Mouse (Mus musculus): Measurements from ENCODE around the gene Hectd4.
"Not testable (repeated sequence)": the region's sequence is repeated elsewhere in the genome, so short reads cannot be mapped to it uniquely, and the experiment has no call there.

Gene Hectd4

DNA sequence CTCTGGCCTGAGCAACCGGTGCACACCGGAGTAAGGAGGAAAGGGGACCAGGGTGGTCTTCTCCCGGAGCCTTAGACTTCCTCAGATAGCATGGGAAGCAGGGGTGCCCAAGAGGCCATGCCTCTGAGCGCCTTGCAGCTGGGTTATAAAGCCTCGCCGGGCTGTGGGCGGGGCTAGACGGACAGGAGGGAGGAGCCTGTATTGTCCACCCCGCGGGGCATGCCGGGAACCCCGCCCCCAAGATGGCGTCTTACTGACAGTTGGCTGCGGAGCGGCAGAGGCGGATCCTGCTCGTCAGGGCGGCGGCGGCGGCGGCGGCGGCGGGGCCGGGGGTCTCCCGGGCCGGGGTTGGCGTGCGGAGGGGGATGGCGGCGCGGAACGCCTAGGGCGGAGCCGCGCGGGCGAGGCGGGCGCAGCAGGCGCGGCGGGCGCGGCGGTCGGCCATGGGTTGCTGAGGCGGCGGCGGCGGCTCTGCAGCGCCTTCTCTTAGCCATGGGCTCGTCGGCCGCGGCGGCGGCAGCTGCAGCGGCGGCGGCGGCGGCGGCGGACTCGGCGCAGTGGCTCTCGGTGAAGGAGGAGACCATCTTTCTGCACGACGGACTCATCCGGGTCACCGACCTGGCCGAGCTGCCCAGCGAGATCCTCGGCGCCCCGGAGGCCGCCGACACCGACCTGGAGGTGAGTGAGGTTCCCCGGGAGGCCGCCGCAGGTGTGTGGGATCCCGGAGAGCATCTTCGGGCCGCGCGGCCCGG is at the start of gene Hectd4:
TSS of gene Hectd4 (plus strand) at position 240 of the 752 bp plus-strand sequence.
- peak; percentile 97 for DNase-seq (ENCODE audit: low spot score)

DNA sequence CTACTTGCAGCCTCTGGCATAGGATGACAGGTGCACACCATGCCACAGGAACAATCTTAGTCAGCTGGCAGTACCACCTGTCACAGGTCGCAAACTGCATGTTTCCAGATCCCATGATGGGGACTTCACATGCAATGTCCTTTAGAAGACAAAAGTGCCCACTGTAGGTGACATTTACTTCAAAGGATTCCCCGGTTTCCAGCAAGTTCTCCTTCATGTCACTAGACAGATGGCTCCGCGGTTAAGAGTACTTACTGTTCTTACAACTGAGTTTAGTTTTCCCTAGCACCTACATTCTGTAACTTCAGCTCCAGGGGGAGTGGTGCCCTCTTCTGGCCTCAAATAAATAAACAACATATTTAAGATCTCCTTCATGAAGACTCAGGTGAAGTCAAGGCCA is 47.2 kb upstream of the Hectd4 start:
- DNase-seq (ENCODE audit: low spot score) = no peak

DNA sequence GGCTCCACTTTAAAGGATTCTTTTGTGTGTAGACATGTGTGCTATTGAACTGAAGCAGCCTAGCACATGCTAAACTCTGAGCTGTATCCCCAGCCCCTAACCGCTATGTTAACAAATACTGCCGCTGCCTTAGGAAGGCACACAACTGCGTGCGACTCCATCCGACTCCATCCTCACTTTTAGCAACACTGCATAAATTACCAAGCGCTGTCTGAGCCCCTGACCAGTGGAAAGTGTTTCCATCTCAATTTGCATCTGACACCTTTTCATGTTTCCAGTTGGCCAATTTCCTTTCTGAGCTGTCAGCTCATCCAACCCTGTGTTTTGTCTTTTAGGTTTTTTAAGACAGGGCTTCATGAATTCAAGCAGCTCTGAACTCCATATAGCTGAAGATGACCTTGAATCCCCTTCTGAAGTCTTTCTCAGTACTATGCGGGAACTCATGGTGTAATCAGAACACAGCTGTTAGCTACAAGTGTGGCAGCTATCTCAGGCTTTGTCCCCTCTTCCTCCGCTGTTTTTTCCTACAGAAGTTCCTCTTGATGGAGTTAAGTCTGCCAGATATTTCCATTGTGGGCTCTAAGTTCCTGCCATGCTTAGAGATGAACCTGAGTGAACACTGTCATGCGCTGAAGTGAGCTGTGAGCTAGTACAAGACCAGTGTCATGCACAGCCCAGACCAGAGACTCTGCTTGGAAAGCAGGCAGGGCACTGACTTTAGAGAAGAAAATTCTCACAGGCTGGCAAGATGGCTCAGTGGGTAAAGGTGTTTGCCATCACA is 40.8 kb upstream of the Hectd4 start:
- no peak for DNase-seq (ENCODE audit: low spot score)

DNA sequence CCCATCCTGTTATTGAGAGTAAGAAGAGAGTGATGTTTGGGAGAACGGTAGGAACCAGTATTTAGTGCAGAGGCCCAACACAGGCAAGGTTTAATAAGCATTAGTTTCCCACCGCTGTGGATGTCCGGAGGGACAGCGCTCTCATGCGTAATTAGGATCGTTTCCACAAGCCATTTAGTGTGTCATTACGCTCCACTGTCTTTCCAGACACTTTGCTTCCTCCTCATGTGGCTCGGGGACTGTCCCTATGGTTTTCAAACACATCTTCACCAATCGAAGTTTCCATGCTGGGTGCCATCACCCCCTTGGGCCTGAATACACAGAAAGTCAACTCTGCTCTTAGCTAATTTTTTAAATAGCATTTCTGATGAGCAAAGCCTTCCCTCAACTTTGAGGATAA is 36.8 kb upstream of the Hectd4 start:
- DNase-seq (ENCODE audit: low spot score) = no peak

DNA sequence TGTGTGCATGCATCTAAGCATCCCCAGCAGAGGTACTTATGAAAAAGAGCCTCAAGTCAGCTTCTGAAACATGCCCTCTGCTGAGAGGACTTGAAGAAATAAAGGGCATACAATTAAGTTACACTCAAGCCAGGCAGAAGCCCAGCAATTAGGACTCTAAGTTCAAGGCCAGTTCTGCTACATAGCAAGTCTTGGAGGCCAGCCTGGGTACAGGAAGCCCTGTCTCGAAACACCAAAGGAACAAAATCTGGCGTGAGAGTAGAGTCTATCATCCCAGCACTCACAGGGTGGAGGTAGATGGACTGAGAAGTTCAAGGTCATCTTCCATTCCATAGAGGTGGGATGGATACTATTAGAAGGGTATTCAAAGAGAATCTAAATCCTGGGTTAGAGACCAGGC is 35.6 kb upstream of the Hectd4 start:
- no peak for DNase-seq (ENCODE audit: low spot score)

DNA sequence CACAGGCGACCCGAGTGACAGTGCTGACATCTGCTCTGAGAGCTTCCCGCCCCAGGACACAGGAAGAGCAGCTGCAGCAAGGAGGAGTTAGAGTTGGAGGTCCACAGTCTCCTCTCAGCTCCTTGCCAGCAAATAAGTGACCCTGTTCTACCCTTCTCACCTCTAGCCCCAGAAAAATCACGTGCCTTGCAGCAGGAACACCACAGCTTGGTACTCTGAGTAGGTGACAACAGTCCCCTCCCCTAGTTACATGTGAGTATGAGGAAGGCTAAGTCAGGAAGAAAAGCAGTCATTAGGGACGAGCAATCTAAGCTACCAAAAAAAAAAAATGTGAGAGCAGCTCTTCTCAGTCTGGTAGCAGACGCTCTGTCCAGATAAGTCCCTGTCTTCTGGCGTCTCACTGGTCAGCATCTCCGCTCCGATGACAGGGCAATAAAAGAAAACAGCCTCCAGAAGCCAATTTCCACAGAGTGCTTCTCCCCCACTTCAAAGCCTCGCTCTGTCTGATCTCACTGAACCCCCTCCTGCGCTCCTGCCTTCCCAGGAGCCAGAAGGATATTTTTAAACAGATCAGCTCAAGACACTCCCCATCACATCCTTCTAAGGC is 35.0 kb upstream of the Hectd4 start:
- DNase-seq (ENCODE audit: low spot score) = no peak

DNA sequence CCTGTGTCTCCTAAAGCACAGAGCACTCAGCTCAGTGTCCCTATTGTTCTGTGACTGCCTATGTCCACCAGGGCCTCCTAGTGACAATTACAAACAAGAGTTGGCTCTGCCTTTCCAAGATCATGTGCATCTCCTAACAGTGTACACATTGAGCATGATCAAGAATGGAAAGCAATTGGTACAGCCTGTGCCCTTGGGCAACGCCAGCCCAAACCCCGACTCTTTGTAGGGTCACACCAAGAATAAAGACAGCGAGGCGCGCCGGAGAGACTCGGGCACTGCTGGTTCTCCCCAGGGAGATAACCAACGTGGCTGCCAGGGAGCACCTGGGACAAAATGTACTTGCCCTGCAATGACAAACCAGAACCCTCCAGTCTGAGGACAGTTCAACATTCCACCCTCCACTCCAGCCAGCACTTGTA is 32.4 kb upstream of the Hectd4 start:
- no peak for DNase-seq (ENCODE audit: low spot score)

DNA sequence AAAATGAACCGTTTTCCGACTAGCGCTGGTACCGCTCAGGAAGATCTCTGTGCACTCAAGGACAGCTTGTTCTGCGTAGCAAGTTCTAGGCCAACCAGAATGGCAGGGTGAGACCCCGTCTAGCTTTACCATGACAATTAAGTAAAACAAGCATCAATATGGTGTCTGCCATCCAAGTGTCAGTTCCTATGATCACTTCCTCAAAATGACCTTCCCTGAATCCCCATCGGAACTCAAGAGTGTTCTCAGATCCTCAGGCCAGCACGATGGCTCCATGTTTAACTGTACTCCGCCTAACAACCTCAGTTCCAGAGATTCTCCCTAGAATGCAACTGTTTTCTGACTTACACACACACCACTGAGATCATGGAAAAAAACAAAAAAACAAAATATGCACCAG is 31.8 kb upstream of the Hectd4 start:
- no peak for DNase-seq (ENCODE audit: low spot score)

DNA sequence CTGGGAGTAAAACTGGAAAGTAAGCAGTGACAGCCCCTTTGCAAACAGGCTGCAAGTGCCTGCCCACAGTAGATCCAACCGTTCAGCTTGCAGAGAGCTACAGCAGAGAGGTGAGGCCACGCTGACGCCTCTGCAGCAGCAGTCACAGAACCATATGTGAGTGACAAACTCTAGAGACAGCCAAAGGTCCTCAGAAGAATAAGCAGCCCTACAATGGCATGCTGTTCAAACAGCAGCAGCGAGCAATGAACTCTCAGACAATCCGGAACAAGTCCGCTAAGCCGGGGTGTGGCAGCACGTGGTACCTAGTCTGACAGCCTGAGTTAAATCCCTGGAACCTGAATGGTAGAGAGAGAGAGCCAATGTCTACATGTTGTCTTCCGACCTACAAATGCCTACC is 30.8 kb upstream of the Hectd4 start:
- DNase-seq (ENCODE audit: low spot score) = no peak

DNA sequence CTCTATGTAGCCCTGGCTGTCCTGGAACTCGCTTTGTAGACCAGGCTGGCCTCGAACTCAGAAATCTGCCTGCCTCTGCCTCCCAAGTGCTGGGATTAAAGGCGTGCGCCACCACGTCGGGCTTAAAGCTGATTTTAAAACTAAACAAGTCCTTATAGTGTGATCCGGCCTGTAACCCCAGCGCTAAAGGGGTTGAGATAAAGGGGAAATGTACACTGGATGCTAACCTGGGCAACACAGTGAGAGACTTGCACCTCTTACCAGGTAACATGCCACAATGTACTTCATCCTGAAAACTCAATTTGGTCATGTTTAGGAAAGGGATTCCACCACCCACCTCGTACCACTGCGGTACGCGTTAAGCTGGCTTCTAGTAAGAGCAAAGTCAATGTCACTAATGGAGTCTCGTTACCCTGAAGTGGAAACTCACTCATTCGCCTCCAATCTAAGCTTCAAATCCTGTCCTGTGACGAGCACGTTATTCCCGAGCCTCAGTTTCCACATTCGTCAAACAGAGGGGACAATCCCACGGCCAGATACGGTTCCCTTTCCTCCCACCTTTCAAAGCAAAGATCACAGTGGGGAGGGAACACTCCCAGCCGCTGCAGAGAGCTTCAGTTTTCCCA is 29.7 kb upstream of the Hectd4 start:
- DNase-seq (ENCODE audit: low spot score) = no peak

DNA sequence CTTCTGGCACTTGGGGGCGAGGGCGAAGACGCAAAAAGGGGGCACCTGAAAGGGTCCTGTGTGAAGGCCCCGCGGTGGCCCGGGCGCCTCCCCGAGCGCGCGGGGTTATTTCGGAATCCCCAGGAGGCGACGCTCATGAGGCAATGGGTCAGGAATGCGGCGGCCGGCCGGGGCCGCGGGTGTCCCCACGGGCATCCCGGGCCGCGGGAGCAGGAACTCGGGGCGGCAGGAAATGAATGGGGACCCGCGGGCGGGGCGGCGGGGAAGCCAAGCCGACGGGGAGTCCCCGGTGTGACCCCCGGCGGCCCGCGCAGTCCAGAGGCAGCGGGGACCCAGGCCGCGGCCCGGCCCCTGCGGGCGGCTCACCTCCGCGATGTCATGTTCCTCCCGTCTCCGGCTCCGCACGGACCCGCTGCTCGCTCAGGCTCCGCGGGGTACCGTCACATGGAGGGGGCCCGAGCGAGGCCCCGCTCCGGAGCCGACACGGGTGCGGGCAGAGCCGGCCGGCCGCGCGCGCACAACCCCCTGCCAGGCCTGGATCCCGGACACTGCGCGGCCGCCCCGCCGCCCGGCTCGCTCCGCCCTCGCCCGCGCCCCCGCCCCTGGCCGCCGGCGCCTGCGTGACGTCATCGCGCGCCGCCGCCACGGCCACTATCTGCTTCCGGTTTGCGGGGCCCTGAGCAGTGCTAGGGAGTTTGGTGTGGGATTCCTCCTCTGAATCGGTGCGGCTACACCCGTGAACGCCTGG is 29.0 kb upstream of the Hectd4 start, which contains the start of gene Ptpn11:
TSS of gene Ptpn11 (minus strand) at position 562 of the 748 bp plus-strand sequence.
- peak; percentile 79 for DNase-seq (ENCODE audit: low spot score)

DNA sequence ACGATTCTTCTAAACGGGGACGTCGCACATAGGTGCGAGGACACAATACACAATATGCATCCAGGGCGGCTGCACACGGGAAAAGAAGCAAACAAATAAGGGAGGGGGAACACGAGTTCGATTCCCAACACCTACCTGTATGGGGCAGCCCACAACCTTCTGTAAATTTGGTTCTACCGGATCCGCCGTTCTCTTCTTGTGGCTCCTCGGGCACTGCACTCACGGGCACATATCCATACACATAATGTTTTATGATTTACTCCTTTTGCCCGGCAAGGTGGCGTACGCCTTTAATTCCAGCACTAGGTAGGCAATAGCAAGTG is 28.5 kb upstream of the Hectd4 start:
- DNase-seq (ENCODE audit: low spot score) = no peak

DNA sequence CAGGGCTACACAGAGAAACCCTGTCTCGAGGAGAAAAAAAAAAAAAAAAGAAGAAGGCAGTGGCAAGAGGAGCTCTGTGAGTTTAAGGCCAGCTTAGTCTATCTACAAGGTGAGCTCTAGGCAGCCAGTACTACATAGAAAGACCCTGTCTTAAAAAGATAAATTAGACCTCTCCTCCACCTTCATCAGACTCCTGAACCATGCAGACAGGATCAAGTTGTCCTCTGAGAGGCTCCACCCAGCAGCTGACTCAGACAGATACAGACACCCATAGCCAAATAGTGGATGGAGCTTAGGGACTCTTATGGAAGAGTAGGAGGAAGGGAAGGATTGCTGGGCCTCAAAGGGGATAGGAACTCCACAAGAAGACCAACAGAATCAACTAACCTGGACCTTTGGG is 25.8 kb upstream of the Hectd4 start:
- no peak for DNase-seq (ENCODE audit: low spot score)

DNA sequence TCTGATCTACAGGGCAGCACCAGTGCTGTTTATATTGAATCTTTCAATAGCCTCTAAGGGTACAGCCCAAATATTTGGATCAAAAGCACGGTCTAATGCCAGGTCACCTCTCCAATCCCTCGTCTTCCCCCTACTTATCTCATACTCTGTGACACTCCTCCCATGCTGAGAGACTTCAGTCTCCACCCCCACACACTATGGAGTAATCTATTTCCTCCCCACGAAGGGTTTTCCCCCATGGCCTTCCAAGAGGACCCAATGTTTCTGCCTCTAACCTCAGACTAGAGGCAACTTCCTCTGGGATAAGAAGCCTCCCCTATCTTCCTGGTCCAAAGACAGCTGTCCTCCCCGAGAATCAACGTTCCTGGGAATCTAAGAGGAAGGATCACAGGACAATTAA is 23.3 kb upstream of the Hectd4 start:
- no peak for DNase-seq (ENCODE audit: low spot score)

DNA sequence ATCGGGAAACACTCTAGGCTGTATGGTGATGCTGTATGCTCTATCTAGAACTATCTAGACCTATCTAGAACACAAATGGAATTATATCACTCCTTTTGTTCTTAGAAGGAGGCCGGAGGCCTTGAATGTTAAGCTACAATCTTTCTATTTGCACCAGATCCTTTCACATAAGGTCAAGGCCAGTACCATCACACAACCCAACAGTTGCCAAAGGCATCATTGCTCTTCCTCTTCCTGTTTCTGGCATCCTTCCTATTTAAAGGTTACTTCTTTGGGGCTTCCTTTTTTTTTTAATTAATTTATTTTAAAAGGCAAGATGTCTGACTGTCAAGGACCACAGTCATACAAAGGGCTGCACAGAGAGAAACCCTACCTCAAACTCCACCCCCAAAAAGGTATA is 22.7 kb upstream of the Hectd4 start:
- no peak for DNase-seq (ENCODE audit: low spot score)

DNA sequence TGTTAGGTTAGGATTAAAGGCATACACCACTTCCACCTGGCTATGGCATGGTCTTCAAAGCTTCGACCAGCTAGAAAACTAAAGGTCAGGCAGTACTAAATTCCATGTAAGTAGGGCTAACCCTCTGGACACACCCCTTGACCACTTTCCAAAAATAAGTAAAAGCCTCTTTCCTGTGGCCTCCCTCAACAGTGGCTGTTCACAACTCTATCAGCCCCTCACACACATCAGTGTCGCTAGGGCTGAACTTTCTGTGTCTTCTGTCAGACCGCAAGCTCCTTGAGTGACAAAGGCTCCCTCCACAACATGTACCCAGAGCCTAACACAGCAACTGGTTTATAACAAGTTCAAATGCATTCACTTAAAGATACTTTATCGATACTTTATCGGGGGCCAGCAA is 21.6 kb upstream of the Hectd4 start:
- DNase-seq (ENCODE audit: low spot score) = no peak

DNA sequence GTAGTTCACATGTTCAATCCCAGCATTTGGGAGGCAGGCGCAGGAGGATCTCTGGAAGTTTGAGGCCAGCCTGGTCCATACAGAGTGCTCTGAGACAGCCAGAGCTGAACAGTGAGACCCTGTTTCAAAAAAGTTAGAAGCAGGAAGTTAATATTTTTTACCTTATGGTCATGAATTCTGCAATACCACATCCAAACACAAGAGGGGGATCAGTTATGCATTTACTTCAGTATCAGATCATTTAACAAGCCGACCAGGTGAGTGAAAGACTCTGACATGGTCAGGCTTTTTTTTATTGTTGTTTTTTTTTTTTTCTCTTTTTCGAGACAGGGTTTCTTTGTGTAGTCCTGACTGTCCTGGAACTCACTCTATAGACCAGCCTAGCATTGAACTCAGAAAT is 18.3 kb upstream of the Hectd4 start:
- peak; percentile 85 for DNase-seq (ENCODE audit: low spot score)

DNA sequence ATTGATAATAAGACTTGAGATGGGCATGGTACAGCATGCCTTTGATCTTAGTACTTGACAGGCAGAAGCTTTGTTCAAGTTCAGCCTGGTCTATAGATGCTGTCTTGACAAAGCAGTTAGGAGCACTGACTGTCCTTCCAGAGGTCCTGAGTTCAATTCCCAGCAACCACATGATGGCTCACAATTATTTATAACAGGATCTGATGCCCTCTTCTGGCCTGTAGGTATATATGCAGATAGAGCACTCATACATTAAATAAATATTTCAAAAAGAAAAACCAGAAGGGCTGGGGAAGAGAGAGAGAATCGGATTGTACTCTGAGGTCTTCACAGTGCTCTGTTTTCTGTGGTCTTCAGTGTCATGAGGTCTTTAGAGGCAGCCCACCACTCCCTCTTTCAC is 17.6 kb upstream of the Hectd4 start:
- DNase-seq (ENCODE audit: low spot score) = no peak

DNA sequence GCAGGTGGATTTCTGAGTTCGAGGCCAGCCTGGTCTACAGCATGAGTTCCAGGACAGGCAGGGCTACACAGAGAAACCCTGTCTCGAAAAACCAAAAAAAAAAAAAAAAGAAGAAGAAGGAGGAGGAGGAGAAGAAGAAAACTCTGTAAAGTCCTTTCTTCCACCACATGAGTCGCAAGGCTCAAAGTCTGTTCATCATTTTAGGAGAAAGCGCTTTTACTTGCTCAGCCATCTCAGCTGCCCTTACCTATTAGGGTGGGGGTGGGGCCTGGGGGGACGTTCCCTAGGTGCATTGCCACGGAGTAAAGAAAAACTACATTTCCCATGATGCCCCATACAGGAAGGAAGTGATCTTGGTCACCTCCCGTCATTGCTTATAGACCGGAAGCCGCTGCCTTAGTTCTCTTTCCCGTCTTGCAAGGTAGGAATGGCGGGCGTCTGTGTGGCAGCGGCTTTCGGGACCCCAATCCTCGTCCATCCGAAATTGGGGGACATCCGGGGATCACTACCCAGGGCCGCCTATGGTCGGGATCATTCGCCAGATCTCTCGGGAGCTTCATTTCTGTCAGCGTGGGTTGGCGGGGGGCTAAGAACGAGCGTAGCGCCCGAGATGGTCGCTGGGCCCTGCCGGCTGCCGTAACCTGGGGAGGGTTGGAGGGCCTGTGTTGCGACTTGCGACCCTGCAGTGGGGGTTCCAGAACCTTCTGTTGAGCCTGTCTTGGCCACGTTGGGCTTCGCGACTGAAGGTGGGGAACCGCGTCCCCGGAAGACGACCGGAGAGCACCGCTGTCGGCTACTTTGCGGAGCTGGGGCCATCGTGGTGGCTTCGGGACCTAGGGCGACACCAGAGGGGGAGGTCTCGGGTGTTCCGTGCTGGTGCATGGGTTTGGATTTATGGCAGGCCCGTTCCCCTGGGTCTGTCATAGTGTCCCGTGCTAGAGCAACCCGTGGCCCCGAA is 15.6 kb upstream of the Hectd4 start, which contains the start of gene Rpl6:
TSS of gene Rpl6 (plus strand) at position 350 of the 958 bp plus-strand sequence.
- DNase-seq (ENCODE audit: low spot score) = peak; percentile 76

DNA sequence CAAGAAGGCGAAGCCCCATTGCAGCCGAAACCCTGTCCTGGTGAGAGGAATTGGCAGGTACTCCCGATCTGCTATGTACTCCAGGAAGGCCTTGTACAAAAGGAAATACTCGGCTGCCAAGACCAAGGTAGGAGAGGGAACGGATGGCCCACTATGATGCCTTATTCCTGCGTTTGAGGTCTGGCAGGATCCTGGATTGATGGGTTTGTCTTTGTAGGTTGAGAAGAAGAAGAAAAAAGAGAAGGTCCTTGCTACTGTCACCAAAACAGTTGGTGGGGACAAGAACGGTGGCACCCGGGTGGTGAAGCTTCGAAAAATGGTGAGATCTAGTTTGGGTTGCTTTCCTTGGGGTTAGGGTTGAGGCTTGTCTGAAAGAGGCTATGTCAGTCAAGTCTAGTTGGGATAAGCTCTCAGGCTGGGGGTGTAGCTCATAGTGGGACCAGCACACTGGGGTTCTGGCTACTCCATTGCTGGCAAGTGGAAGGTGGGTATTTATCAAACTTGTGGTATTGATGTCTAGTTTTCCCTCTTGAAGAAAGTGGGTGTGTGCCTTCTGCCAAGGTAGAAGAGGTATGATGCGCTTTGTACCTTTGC is 14.4 kb upstream of the Hectd4 start:
- not testable (repeated sequence) for DNase-seq (ENCODE audit: low spot score)

All from c-Kit-positive CD71-positive TER-119-positive erythroid progenitor cells, embryonic 14.5 days (primary cell).